Mouse (Mus musculus) forebrain, embryonic 11.5 days (tissue): ENCODE data around the gene Mpp3. TPM values are rescaled to one million over a fixed set of nuclear protein-coding genes. Genes with fewer than 3 reads are reported as not detected.
A peak's percentile ranks its signal among the peaks of the same experiment; 100 is the strongest.

Source experiments
- ATAC-seq: fragments of 200-750 bp; cut with Nextera tagmentation; replicated peaks from 2 replicates; pipeline ENCODE4 v1.8.0; 2017; ENCODE audit warnings: moderate TSS enrichment; ENCODE audit not compliant: low FRiP score
- DNase-seq: peaks from one replicate; pipeline ENCODE4 v3.0.0-alpha.2; 2017; ENCODE audit warnings: low spot score
- H3K27ac ChIP-seq: fragments of 300-500 bp; sonication (generic); 2 replicates; pipeline ENCODE4 v1.5.1; 2014; ENCODE audit warnings: low read depth, low read length
- H3K27me3 ChIP-seq: fragments of 300-500 bp; sonication (generic); 2 replicates; pipeline ENCODE4 v1.6.1; 2014; ENCODE audit warnings: mild to moderate bottlenecking, low read length, mixed read lengths; ENCODE audit not compliant: control insufficient read depth, insufficient read depth
- H3K36me3 ChIP-seq: fragments of 300-500 bp; sonication (generic); 2 replicates; pipeline ENCODE4 v1.6.1; 2014; ENCODE audit warnings: mild to moderate bottlenecking, low read length, moderate library complexity, mixed read lengths; ENCODE audit not compliant: control insufficient read depth, insufficient read depth
- H3K4me1 ChIP-seq: fragments of 300-500 bp; sonication (generic); replicated peaks from 2 replicates; pipeline ENCODE4 v1.6.1; 2014; ENCODE audit warnings: low read length, mixed read lengths; ENCODE audit not compliant: control insufficient read depth, insufficient read depth
- H3K4me2 ChIP-seq: fragments of 300-500 bp; sonication (generic); 2 replicates; pipeline ENCODE4 v1.6.1; 2014; ENCODE audit warnings: low read depth, mild to moderate bottlenecking, low read length, moderate library complexity, mixed read lengths; ENCODE audit not compliant: severe bottlenecking
- H3K4me3 ChIP-seq: fragments of 300-500 bp; sonication (generic); 2 replicates; pipeline ENCODE4 v1.5.1; 2014; ENCODE audit warnings: low read depth, low read length
- H3K9ac ChIP-seq: fragments of 300-500 bp; sonication (generic); 2 replicates; pipeline ENCODE4 v1.6.1; 2014; ENCODE audit warnings: low read length
- H3K9me3 ChIP-seq: fragments of 300-500 bp; sonication (generic); 2 replicates; pipeline ENCODE4 v1.6.1; 2016; ENCODE audit warnings: low read length, mixed read lengths; ENCODE audit not compliant: control insufficient read depth
- whole genome bisulfite sequencing: fragments of 180-500 bp; shearing (Covaris S2); extraction: QIAGEN DNeasy Blood & Tissue Kit; methylation state at CpG from one replicate; pipeline ENCODE4 v1.1.7; 2014; 5-methylcytosine and 5-hydroxymethylcytosine counted together
- polyA plus RNA-seq: library from polyadenylated mRNA; unstranded; fragments of >200 nt; fragmentation: Nextera tagmentation; extraction: Ambion mirVana; gene quantifications from 2 replicates; pipeline ENCODE4 v1.2.1, GENCODE M21; 2014

The Mpp3 gene
- polyA plus RNA-seq, 1 experiment from 2014 or later, result 22.1 TPM

DNA sequence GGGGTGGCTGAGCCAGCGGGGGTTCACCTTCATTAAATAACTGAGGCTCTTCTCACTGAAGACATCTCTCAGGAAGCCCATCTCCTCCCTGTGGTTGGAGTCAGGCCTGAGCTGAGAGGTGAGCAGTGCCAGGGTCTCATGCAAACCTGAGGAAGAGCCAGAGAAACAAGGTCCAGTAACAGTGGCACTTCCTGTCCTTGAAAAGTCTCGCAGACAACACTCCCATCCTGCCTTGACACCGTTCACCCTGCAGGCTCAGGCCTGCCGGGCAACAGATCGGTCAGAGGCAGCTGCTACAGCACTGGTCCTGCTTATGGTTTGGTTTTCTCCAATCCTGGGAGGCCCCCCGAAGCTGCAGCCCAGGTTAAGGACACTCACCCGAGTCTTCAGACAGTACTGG, 2.9 kb downstream of the Mpp3 start:
- H3K9me3 ChIP-seq, result no peaks in the 10 kb centered on the region
- H3K4me3 ChIP-seq, result peak overlapping the region; percentile 65
- peak overlapping the region; percentile 84 for H3K4me2 ChIP-seq
- H3K4me1 ChIP-seq, result peaks cover 11% of the 10 kb centered on the region
- no peak for ATAC-seq
- 46% methylated on average over 7 of the region's 7 CpGs for WGBS
- peak overlapping the region; percentile 17; the same call in 1 of the 2 replicates for H3K9ac ChIP-seq
- no peak overlapping the region for H3K27ac ChIP-seq
- H3K36me3 ChIP-seq, result no peaks in the 10 kb centered on the region
- H3K27me3 ChIP-seq, result no peaks in the 10 kb centered on the region
- DNase-seq, result no peak

DNA sequence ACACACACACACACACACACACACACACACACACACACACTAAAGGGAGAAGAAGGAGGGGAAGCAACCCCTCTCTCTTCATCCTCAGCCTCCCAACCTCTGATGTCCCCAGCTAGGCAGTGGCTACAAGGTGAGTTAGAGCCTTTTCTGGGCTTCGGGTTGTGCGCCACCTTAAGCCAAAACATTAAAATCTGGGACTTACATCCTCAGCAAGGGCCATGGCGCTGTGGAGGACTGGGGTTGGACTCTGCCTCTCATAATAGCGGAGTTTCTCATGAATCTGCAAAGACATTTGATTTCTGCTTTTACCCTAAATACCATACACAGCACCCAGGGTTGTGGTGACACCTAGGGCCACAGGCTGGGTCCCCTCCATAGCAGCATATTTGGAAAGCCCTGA, 3.4 kb downstream of the Mpp3 start:
- H3K4me3 ChIP-seq, result 0 out of 2 replicates have a peak overlapping the region, but pooled peaks have one; percentile 65
- H3K4me2 ChIP-seq, result 0 out of 2 replicates have a peak overlapping the region, but pooled peaks have one; percentile 84
- H3K27ac ChIP-seq, result no peak overlapping the region
- H3K9me3 ChIP-seq, result no peaks in the 10 kb centered on the region
- 89% methylated on average over 4 of the region's 4 CpGs for whole genome bisulfite sequencing
- no peak overlapping the region for H3K9ac ChIP-seq
- H3K36me3 ChIP-seq, result no peaks in the 10 kb centered on the region
- H3K27me3 ChIP-seq, result no peaks in the 10 kb centered on the region
- ATAC-seq (no peak), DNase-seq (no peak)
- peaks cover 11% of the 10 kb centered on the region for H3K4me1 ChIP-seq

DNA sequence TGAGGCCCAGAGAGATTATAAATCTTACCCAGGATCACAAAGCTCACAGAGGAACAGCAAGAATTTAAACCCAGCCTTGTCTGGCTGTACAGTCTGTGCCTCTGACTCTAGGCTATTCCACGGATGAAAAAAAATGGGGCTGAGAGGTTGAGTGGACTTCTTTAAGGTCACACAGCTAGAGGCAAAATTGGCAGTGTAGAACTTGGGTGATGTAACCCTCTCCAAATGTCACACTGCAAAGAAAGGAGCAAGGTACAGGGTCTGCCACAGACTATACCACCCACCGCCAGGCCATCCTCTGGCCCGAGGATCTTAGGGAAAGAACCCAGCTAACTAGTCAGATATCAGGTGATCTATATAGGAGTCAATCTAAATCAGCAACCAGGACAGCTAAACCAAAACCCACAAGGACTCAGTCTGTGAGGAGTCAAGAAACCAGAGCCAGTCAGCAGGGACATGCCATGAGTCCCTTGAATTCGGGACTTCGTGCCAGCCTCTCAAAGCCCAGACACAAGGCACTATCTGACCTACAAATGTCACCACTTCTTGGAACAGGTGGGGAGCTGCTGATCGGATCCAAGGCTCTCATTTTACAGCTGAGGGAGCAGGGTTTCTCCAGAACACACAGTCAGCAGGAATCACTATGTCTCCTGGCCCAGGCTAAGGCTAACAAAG, 4.0 kb downstream of the Mpp3 start:
- Histone ChIP-seq H3K9ac (no peak overlapping the region), H3K27me3 (no peaks in the 10 kb centered on the region), H3K4me2 (no peak overlapping the region), H3K36me3 (no peaks in the 10 kb centered on the region), H3K4me1 (peaks cover 11% of the 10 kb centered on the region), H3K9me3 (no peaks in the 10 kb centered on the region), H3K27ac (no peak overlapping the region), H3K4me3 (no peak overlapping the region)
- WGBS, result 83% methylated on average over 6 of the region's 6 CpGs
- ATAC-seq (no peak), DNase-seq (no peak)

DNA sequence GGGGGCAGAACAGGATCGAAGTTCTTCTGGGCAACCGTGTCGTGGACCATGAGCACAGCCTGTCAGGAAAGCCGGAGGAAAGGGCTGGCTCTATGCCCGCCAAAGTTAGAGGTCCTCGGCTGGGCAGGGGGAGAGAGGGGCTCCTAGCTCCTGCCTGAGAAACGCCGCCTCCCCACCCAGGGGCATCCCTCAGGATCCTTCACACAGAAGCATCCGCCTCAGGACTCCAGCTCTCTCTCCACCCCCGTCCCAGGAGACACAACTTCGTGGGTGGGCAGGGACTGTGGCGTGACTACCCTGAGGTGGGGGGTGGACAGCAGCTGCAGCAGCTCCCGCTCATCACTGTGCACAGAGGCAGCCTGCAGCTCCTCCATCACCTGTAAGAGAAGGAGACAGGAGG, 4.9 kb downstream of the Mpp3 start:
- peaks cover 11% of the 10 kb centered on the region for H3K4me1 ChIP-seq
- WGBS, result 87% methylated on average over 13 of the region's 13 CpGs
- no peaks in the 10 kb centered on the region for H3K36me3 ChIP-seq
- H3K4me3 ChIP-seq, result no peak overlapping the region
- no peak overlapping the region for H3K4me2 ChIP-seq
- no peak overlapping the region for H3K9ac ChIP-seq
- DNase-seq (no peak), ATAC-seq (no peak)
- no peak overlapping the region for H3K27ac ChIP-seq
- H3K9me3 ChIP-seq, result no peaks in the 10 kb centered on the region
- H3K27me3 ChIP-seq, result no peaks in the 10 kb centered on the region

- H3K9me3 ChIP-seq, result no peaks in the 10 kb centered on the region
- ATAC-seq (no peak), DNase-seq (no peak)
- H3K9ac ChIP-seq, result no peak overlapping the region
- no peaks in the 10 kb centered on the region for H3K27me3 ChIP-seq
- H3K27ac ChIP-seq, result no peak overlapping the region
- 77% methylated on average over 5 of the region's 5 CpGs for WGBS
- H3K4me2 ChIP-seq, result no peak overlapping the region
- no peaks in the 10 kb centered on the region for H3K36me3 ChIP-seq
- peaks cover 4% of the 10 kb centered on the region; the same call in 1 of the 2 replicates for H3K4me1 ChIP-seq
- no peak overlapping the region for H3K4me3 ChIP-seq
Measured at GRCm38 (mm10) chr11:102021196-102021595, 7.1 kb downstream of the Mpp3 start.

DNA sequence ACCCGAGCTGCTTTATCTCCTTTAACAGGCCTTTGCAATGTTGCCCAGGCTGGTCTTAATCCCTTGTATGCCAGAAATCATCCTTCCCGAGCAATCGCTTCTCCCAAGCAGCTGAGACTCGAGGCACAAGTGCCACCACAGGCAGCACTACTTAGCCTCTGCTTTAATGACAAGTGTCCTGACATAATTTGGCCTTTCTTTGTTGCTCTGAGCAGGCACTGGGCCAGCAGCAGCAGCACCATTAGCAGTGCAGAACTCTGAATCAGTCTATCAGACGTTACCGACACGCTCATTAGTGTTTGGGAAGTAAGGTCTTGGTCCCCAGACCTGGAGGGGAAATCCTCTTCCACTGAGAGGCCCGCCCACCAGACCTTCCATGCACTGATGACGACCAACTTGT, 8.5 kb downstream of the Mpp3 start:
- DNase-seq (no peak), ATAC-seq (no peak)
- WGBS, result 78% methylated on average over 9 of the region's 9 CpGs
- no peaks in the 10 kb centered on the region for H3K4me1 ChIP-seq
- H3K27ac ChIP-seq, result no peak overlapping the region
- H3K4me3 ChIP-seq, result no peak overlapping the region
- H3K36me3 ChIP-seq, result no peaks in the 10 kb centered on the region
- H3K9me3 ChIP-seq, result no peaks in the 10 kb centered on the region
- H3K9ac ChIP-seq, result no peak overlapping the region
- H3K27me3 ChIP-seq, result no peaks in the 10 kb centered on the region
- H3K4me2 ChIP-seq, result no peak overlapping the region

GRCm38 (mm10) chr11:102016136-102016535, 12.1 kb downstream of the Mpp3 start:
- Histone ChIP-seq H3K36me3 (no peaks in the 10 kb centered on the region; the same call in 1 of the 2 replicates), H3K27me3 (no peaks in the 10 kb centered on the region), H3K4me1 (no peaks in the 10 kb centered on the region), H3K4me2 (no peak overlapping the region), H3K27ac (no peak overlapping the region), H3K9ac (no peak overlapping the region), H3K4me3 (no peak overlapping the region), H3K9me3 (no peaks in the 10 kb centered on the region)
- DNase-seq (no peak), ATAC-seq (no peak)
- 89% methylated on average over 1 of the region's 1 CpGs for WGBS

DNA sequence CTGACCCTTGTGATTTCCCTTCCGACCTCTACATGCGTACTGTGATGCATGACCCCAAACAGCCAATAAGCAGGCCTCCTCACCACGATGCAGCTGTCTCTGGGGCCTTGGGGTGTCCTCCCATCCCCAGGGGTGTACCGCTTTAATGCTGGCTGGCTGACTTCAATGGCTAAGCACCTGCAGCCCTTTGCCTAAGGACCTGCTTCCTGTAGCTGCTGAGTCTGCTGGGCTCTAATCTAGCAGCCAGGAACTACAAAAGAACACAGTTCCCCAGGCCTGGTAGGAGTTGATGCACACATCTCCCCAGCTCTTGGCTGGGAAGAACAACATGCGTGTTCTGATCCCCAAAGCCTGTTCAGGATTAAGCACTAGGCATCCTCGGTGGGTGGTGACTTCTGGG, 12.8 kb downstream of the Mpp3 start:
- WGBS, result 69% methylated on average over 6 of the region's 6 CpGs
- Histone ChIP-seq H3K27me3 (no peaks in the 10 kb centered on the region), H3K9ac (no peak overlapping the region), H3K36me3 (no peaks in the 10 kb centered on the region; the same call in 1 of the 2 replicates), H3K9me3 (no peaks in the 10 kb centered on the region), H3K4me3 (no peak overlapping the region), H3K27ac (no peak overlapping the region), H3K4me2 (no peak overlapping the region), H3K4me1 (0 out of 2 replicates have a peak, but pooled peaks cover 2% of the 10 kb centered on the region)
- DNase-seq (no peak), ATAC-seq (no peak)

GRCm38 (mm10) chr11:102013201-102013600, 15.1 kb downstream of the Mpp3 start:
- 93% methylated on average over 8 of the region's 8 CpGs for WGBS
- Histone ChIP-seq H3K9me3 (no peaks in the 10 kb centered on the region), H3K4me1 (peaks cover 7% of the 10 kb centered on the region), H3K36me3 (no peaks in the 10 kb centered on the region; the same call in 1 of the 2 replicates), H3K9ac (no peak overlapping the region), H3K27me3 (no peaks in the 10 kb centered on the region), H3K27ac (no peak overlapping the region), H3K4me3 (no peak overlapping the region), H3K4me2 (no peak overlapping the region)
- ATAC-seq (no peak), DNase-seq (no peak)
